Mouse (Mus musculus): ENCODE data around the gene Usp24. TPM values are rescaled to one million over a fixed set of nuclear protein-coding genes. Genes with fewer than 3 reads are reported as not detected.
"Not testable (repeated sequence)": the region's sequence is repeated elsewhere in the genome, so short reads cannot be mapped to it uniquely, and the experiment has no call there.

Usp24 gene
- polyA plus RNA-seq, 1 experiment from 2014 or later = 6.3 TPM

- ATAC-seq (ENCODE audit: low FRiP score, low TSS enrichment) = peak; percentile 76; the same call in 1 of the 2 replicates
- Histone ChIP-seq H3K36me3 (ENCODE audit: insufficient read depth, low read length) (no peaks in the 10 kb centered on the region), H3K9ac (replicated peaks; ENCODE audit: low read length) (no peak overlapping the region), H3K4me3 (ENCODE audit: low read length) (no peak overlapping the region), H3K9me3 (ENCODE audit: low read length) (no peaks in the 10 kb centered on the region), H3K4me1 (ENCODE audit: insufficient read depth, low read length) (peaks cover 27% of the 10 kb centered on the region), H3K27me3 (ENCODE audit: insufficient read depth, low read length) (no peaks in the 10 kb centered on the region), H3K4me2 (replicated peaks; ENCODE audit: low read depth, low read length) (no peak overlapping the region), H3K27ac (ENCODE audit: low read length) (peak overlapping the region; percentile 75; the same call in 1 of the 2 replicates)
- 58% methylated on average over 5 of the region's 5 CpGs for WGBS
Observed at GRCm38 (mm10) chr4:106330371-106330819, 14.4 kb downstream of the Usp24 start.

- Histone ChIP-seq H3K4me2 (replicated peaks; ENCODE audit: low read depth, low read length) (no peak overlapping the region), H3K4me1 (ENCODE audit: insufficient read depth, low read length) (peaks cover 32% of the 10 kb centered on the region), H3K36me3 (ENCODE audit: insufficient read depth, low read length) (no peaks in the 10 kb centered on the region), H3K27ac (ENCODE audit: low read length) (no peak overlapping the region), H3K4me3 (ENCODE audit: low read length) (no peak overlapping the region), H3K9me3 (ENCODE audit: low read length) (no peaks in the 10 kb centered on the region), H3K27me3 (ENCODE audit: insufficient read depth, low read length) (no peaks in the 10 kb centered on the region), H3K9ac (replicated peaks; ENCODE audit: low read length) (no peak overlapping the region)
- WGBS = 67% methylated on average over 3 of the region's 3 CpGs
- no peak for ATAC-seq (ENCODE audit: low FRiP score, low TSS enrichment)
Observed at GRCm38 (mm10) chr4:106333071-106333470, 17.1 kb downstream of the Usp24 start.

DNA sequence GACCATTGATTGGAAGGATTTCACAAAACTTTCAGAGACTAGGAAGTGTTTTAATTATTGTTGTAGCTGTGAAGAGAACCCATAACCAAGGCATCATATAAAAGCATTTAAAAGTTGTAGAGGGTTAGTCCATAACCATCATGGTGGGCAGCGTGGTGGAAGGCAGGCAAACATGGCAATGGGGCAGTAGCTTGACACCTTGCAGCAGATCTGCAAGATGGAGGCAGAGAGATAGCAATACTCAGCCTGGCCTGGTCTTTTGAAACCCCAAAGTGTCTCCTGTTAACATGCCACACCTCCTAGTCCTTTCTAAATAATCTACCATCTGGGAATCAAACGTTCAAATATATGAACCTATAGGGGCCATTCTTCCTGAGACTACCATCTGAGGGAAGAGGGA is 17.6 kb downstream of the Usp24 start:
- H3K36me3 ChIP-seq (ENCODE audit: insufficient read depth, low read length) = no peaks in the 10 kb centered on the region
- WGBS = 82% methylated on average over 2 of the region's 2 CpGs
- H3K4me3 ChIP-seq (ENCODE audit: low read length) = no peak overlapping the region
- no peak for ATAC-seq (ENCODE audit: low FRiP score, low TSS enrichment)
- no peak overlapping the region for H3K4me2 ChIP-seq (replicated peaks; ENCODE audit: low read depth, low read length)
- H3K27ac ChIP-seq (ENCODE audit: low read length) = no peak overlapping the region
- peaks cover 34% of the 10 kb centered on the region for H3K4me1 ChIP-seq (ENCODE audit: insufficient read depth, low read length)
- no peaks in the 10 kb centered on the region for H3K9me3 ChIP-seq (ENCODE audit: low read length)
- no peaks in the 10 kb centered on the region for H3K27me3 ChIP-seq (ENCODE audit: insufficient read depth, low read length)
- no peak overlapping the region for H3K9ac ChIP-seq (replicated peaks; ENCODE audit: low read length)

DNA sequence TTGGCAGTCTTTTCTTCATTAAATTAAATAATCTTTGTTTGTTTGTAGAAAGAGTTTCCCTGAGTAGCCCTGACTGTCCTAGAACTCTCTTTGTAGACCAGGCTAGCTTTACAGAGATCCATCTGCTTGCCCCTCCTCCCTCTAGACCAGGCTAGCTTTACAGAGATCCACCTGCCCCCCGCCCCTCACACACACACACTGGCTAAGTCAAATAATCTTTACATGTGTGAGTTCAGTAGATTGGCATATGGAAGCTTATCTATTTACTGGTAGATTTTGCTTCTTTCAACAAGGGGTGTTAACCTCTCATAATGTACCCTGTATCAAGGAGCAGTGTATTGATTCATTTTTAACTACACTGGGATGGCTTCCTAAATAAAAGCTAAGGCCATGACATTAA is 19.8 kb downstream of the Usp24 start:
- no peak overlapping the region for H3K27ac ChIP-seq (ENCODE audit: low read length)
- H3K9me3 ChIP-seq (ENCODE audit: low read length) = no peaks in the 10 kb centered on the region
- H3K9ac ChIP-seq (replicated peaks; ENCODE audit: low read length) = no peak overlapping the region
- no peak for ATAC-seq (ENCODE audit: low FRiP score, low TSS enrichment)
- H3K36me3 ChIP-seq (ENCODE audit: insufficient read depth, low read length) = no peaks in the 10 kb centered on the region
- H3K4me2 ChIP-seq (replicated peaks; ENCODE audit: low read depth, low read length) = no peak overlapping the region
- H3K4me3 ChIP-seq (ENCODE audit: low read length) = no peak overlapping the region
- H3K4me1 ChIP-seq (ENCODE audit: insufficient read depth, low read length) = peaks cover 37% of the 10 kb centered on the region
- 95% methylated on average over 1 of the region's 1 CpGs for WGBS
- no peaks in the 10 kb centered on the region for H3K27me3 ChIP-seq (ENCODE audit: insufficient read depth, low read length)

- Histone ChIP-seq H3K4me1 (ENCODE audit: insufficient read depth, low read length) (no peaks in the 10 kb centered on the region), H3K4me3 (ENCODE audit: low read length) (no peak overlapping the region), H3K4me2 (replicated peaks; ENCODE audit: low read depth, low read length) (no peak overlapping the region), H3K9ac (replicated peaks; ENCODE audit: low read length) (no peak overlapping the region), H3K9me3 (ENCODE audit: low read length) (no peaks in the 10 kb centered on the region), H3K27ac (ENCODE audit: low read length) (no peak overlapping the region), H3K27me3 (ENCODE audit: insufficient read depth, low read length) (no peaks in the 10 kb centered on the region), H3K36me3 (ENCODE audit: insufficient read depth, low read length) (peaks cover 41% of the 10 kb centered on the region)
- WGBS = 90% methylated on average over 1 of the region's 1 CpGs
- ATAC-seq (ENCODE audit: low FRiP score, low TSS enrichment) = no peak
Observed at GRCm38 (mm10) chr4:106347664-106348063, 31.7 kb downstream of the Usp24 start.

DNA sequence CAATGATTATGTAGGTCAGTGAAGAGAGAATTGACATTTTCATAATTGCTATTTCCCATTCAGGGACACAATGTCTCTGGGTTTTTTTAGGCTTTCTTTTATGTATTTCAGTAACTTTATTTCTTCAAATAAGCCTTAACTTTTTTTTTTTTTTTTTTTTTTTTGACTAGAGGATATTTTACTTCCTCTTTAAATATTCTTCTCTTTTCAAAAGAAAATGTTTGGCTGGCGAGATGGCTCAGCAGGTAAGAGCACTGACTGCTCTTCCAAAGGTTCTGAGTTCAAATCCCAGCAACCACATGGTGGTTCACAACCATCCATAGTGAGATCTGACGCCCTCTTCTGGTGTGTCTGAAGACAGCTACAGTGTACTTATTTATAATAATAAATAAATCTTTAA is 39.0 kb downstream of the Usp24 start:
- H3K4me2 ChIP-seq (replicated peaks; ENCODE audit: low read depth, low read length); H3K9ac ChIP-seq (replicated peaks; ENCODE audit: low read length); H3K9me3 ChIP-seq (ENCODE audit: low read length); ATAC-seq (ENCODE audit: low FRiP score, low TSS enrichment); H3K27ac ChIP-seq (ENCODE audit: low read length); H3K4me1 ChIP-seq (ENCODE audit: insufficient read depth, low read length); H3K27me3 ChIP-seq (ENCODE audit: insufficient read depth, low read length); H3K4me3 ChIP-seq (ENCODE audit: low read length): not testable (repeated sequence)
- WGBS = 87% methylated on average over 2 of the region's 2 CpGs
- H3K36me3 ChIP-seq (ENCODE audit: insufficient read depth, low read length) = peaks cover 41% of the 10 kb centered on the region

DNA sequence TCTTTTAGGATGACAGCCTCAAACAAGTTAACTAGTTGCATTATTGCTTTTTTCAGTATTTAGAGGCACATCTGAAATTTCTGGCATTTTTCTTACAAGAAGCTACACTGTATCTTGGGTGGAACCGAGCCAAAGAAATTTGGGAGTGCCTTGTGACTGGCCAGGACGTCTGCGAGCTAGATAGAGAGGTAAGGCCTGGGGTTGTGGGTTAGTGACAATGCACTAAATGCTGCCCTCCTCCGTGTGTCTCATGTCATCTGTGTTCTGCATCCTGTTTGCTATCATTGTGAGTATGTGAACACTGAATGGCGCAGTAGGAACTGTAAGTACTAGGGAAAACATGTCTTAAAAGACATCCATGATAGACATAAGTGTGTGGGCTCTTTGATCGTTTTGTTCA is 54.0 kb downstream of the Usp24 start:
- no peak for ATAC-seq (ENCODE audit: low FRiP score, low TSS enrichment)
- no peak overlapping the region for H3K4me3 ChIP-seq (ENCODE audit: low read length)
- no peaks in the 10 kb centered on the region for H3K27me3 ChIP-seq (ENCODE audit: insufficient read depth, low read length)
- no peak overlapping the region for H3K27ac ChIP-seq (ENCODE audit: low read length)
- H3K4me1 ChIP-seq (ENCODE audit: insufficient read depth, low read length) = no peaks in the 10 kb centered on the region
- WGBS = 82% methylated on average over 6 of the region's 6 CpGs
- peaks cover 31% of the 10 kb centered on the region for H3K36me3 ChIP-seq (ENCODE audit: insufficient read depth, low read length)
- no peak overlapping the region for H3K9ac ChIP-seq (replicated peaks; ENCODE audit: low read length)
- no peak overlapping the region for H3K4me2 ChIP-seq (replicated peaks; ENCODE audit: low read depth, low read length)
- no peaks in the 10 kb centered on the region for H3K9me3 ChIP-seq (ENCODE audit: low read length)

DNA sequence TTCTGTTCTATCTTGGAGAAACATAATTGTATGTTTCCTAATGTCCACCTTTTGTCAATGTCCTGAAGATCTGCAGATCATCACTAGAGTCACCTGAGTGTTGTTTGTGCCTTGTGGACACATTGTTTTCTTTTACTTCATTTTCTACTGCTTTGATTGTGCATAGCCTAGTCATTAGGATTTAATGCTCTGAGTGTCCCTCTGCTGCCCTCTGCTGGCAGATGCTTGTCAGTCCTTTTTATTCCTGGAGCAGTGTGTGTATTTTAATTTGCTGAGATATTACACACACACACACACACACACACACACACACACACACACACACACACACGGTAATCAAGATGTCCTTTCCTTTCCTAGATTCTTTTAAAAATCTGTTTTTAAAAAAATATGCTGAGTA is 59.8 kb downstream of the Usp24 start:
- H3K9me3 ChIP-seq (ENCODE audit: low read length) = no peaks in the 10 kb centered on the region
- no peak overlapping the region for H3K4me2 ChIP-seq (replicated peaks; ENCODE audit: low read depth, low read length)
- no peak overlapping the region for H3K27ac ChIP-seq (ENCODE audit: low read length)
- peaks cover 42% of the 10 kb centered on the region for H3K36me3 ChIP-seq (ENCODE audit: insufficient read depth, low read length)
- ATAC-seq (ENCODE audit: low FRiP score, low TSS enrichment) = no peak
- no peaks in the 10 kb centered on the region for H3K27me3 ChIP-seq (ENCODE audit: insufficient read depth, low read length)
- H3K4me1 ChIP-seq (ENCODE audit: insufficient read depth, low read length) = no peaks in the 10 kb centered on the region
- WGBS = 56% methylated on average over 1 of the region's 1 CpGs
- H3K9ac ChIP-seq (replicated peaks; ENCODE audit: low read length) = no peak overlapping the region
- no peak overlapping the region for H3K4me3 ChIP-seq (ENCODE audit: low read length)

GRCm38 (mm10) chr4:106378839-106379572 is 63.0 kb downstream of the Usp24 start:
- H3K9ac ChIP-seq (replicated peaks; ENCODE audit: low read length) = no peak overlapping the region
- no peak overlapping the region for H3K27ac ChIP-seq (ENCODE audit: low read length)
- peaks cover 39% of the 10 kb centered on the region for H3K36me3 ChIP-seq (ENCODE audit: insufficient read depth, low read length)
- no peaks in the 10 kb centered on the region for H3K9me3 ChIP-seq (ENCODE audit: low read length)
- H3K27me3 ChIP-seq (ENCODE audit: insufficient read depth, low read length) = no peaks in the 10 kb centered on the region
- no peak overlapping the region for H3K4me2 ChIP-seq (replicated peaks; ENCODE audit: low read depth, low read length)
- ATAC-seq (ENCODE audit: low FRiP score, low TSS enrichment) = no peak
- WGBS = 52% methylated on average over 14 of the region's 14 CpGs
- no peak overlapping the region for H3K4me3 ChIP-seq (ENCODE audit: low read length)
- no peaks in the 10 kb centered on the region for H3K4me1 ChIP-seq (ENCODE audit: insufficient read depth, low read length)

- H3K4me2 ChIP-seq (replicated peaks; ENCODE audit: low read depth, low read length) = no peak overlapping the region
- peaks cover 46% of the 10 kb centered on the region for H3K36me3 ChIP-seq (ENCODE audit: insufficient read depth, low read length)
- H3K27me3 ChIP-seq (ENCODE audit: insufficient read depth, low read length) = no peaks in the 10 kb centered on the region
- WGBS = 54% methylated on average over 5 of the region's 5 CpGs
- H3K4me1 ChIP-seq (ENCODE audit: insufficient read depth, low read length) = no peaks in the 10 kb centered on the region
- no peak for ATAC-seq (ENCODE audit: low FRiP score, low TSS enrichment)
- H3K4me3 ChIP-seq (ENCODE audit: low read length) = no peak overlapping the region
- H3K9ac ChIP-seq (replicated peaks; ENCODE audit: low read length) = no peak overlapping the region
- H3K27ac ChIP-seq (ENCODE audit: low read length) = no peak overlapping the region
- H3K9me3 ChIP-seq (ENCODE audit: low read length) = no peaks in the 10 kb centered on the region
Observed at GRCm38 (mm10) chr4:106381131-106381530, 65.1 kb downstream of the Usp24 start.
